Mouse (Mus musculus): Measurements from ENCODE around the gene Aif1.
"Not testable (repeated sequence)": the region's sequence is repeated elsewhere in the genome, so short reads cannot be mapped to it uniquely, and the experiment has no call there.

The Aif1 gene

GRCm38 (mm10) chr17:35140490-35140996, 35.3 kb downstream of the Aif1 start:
- no peak for DNase-seq

GRCm38 (mm10) chr17:35139269-35139668, 36.6 kb downstream of the Aif1 start:
- no peak for DNase-seq

GRCm38 (mm10) chr17:35135591-35136320, 40.1 kb downstream of the Aif1 start:
- DNase-seq: no peak

- peak; percentile 97 for DNase-seq
These were observed 40.9 kb downstream of the Aif1 start, which contains the start of gene Bag6 for GRCm38 (mm10) chr17:35134801-35135590. Bag6 (plus strand) TSS chr17:35135178.

GRCm38 (mm10) chr17:35133517-35133916, 42.4 kb downstream of the Aif1 start:
- no peak for DNase-seq

- no peak for DNase-seq
These were observed 43.7 kb downstream of the Aif1 start for GRCm38 (mm10) chr17:35132174-35132560.

- no peak for DNase-seq
These were observed 44.2 kb downstream of the Aif1 start, which contains the start of gene Apom for GRCm38 (mm10) chr17:35131500-35132173. Apom (minus strand) TSS chr17:35132050.

GRCm38 (mm10) chr17:35131038-35131437, 44.8 kb downstream of the Aif1 start:
- no peak for DNase-seq

- no peak for DNase-seq
These were observed 46.9 kb downstream of the Aif1 start for GRCm38 (mm10) chr17:35128996-35129395.

- DNase-seq: no peak
These were observed 48.9 kb downstream of the Aif1 start for GRCm38 (mm10) chr17:35127017-35127416.

GRCm38 (mm10) chr17:35126206-35126611, 49.7 kb downstream of the Aif1 start, which contains the start of gene D17H6S53E:
D17H6S53E (plus strand) TSS chr17:35126373.
- DNase-seq: peak; percentile 82

- DNase-seq: no peak
These were observed 50.3 kb downstream of the Aif1 start for GRCm38 (mm10) chr17:35125578-35125977.

- DNase-seq: no peak
These were observed 50.8 kb downstream of the Aif1 start for GRCm38 (mm10) chr17:35125081-35125480.

GRCm38 (mm10) chr17:35124261-35124896, 51.5 kb downstream of the Aif1 start:
- DNase-seq: not testable (repeated sequence)

GRCm38 (mm10) chr17:35123287-35123686, 52.6 kb downstream of the Aif1 start:
- not testable (repeated sequence) for DNase-seq

GRCm38 (mm10) chr17:35121871-35122303, 54.0 kb downstream of the Aif1 start, which contains the start of gene Csnk2b:
Csnk2b (minus strand) TSS chr17:35122053.
- DNase-seq: peak; percentile 61

GRCm38 (mm10) chr17:35121143-35121799, 54.6 kb downstream of the Aif1 start, which contains the start of gene Gpank1:
Gpank1 (plus strand) TSS chr17:35121455.
- DNase-seq: peak; percentile 96
